Mouse (Mus musculus) mature B cell (primary cell): ENCODE measurements around the gene Krtap5-5.
"Not testable (repeated sequence)": the region's sequence is repeated elsewhere in the genome, so short reads cannot be mapped to it uniquely, and the experiment has no call there.

Experiments used
- in situ Hi-C: fragments of 300-500 bp; cut with MboI; formaldehyde crosslinking; loops from 2 replicates; pipeline ENCODE4 v1.14.3; 2019

Krtap5-5 gene

GRCm38 (mm10) chr7:142229871-142230270, at the start of gene Krtap5-5:
TSS of gene Krtap5-5 (minus strand) at chr7:142229971.
- in situ Hi-C loops = not testable (repeated sequence)

- in situ Hi-C loops = not testable (repeated sequence)
These were observed 49.5 kb upstream of the Krtap5-5 start for GRCm38 (mm10) chr7:142279291-142279690.

GRCm38 (mm10) chr7:142278183-142278582, 48.4 kb upstream of the Krtap5-5 start:
- in situ Hi-C loops = not testable (repeated sequence)

- in situ Hi-C loops = not testable (repeated sequence)
These were observed 44.5 kb upstream of the Krtap5-5 start, which contains the start of gene Gm4559 for GRCm38 (mm10) chr7:142274263-142274662. TSS of gene Gm4559 (minus strand) at chr7:142274363.

GRCm38 (mm10) chr7:142258254-142258653, 28.5 kb upstream of the Krtap5-5 start, which contains the start of gene Gm2431:
TSS of gene Gm2431 (minus strand) at chr7:142258354.
- in situ Hi-C loops = not testable (repeated sequence)

GRCm38 (mm10) chr7:142255517-142255916, 25.7 kb upstream of the Krtap5-5 start:
- in situ Hi-C loops = no loop called here

GRCm38 (mm10) chr7:142249824-142250223, 20.1 kb upstream of the Krtap5-5 start:
- in situ Hi-C loops = no loop called here

- in situ Hi-C loops = no loop called here
These were observed 11.2 kb upstream of the Krtap5-5 start, which contains the start of gene Gm40460 for GRCm38 (mm10) chr7:142240978-142241377. TSS of gene Gm40460 (minus strand) at chr7:142241078.

- in situ Hi-C loops = no loop called here
These were observed 1.8 kb upstream of the Krtap5-5 start for GRCm38 (mm10) chr7:142231540-142231939.

GRCm38 (mm10) chr7:142224518-142224917, 5.3 kb downstream of the Krtap5-5 start:
- in situ Hi-C loops = no loop called here

- in situ Hi-C loops = not testable (repeated sequence)
These were observed 17.6 kb downstream of the Krtap5-5 start for GRCm38 (mm10) chr7:142212136-142212535.

- in situ Hi-C loops = no loop called here
These were observed 18.2 kb downstream of the Krtap5-5 start, which contains the start of gene Gm7579 for GRCm38 (mm10) chr7:142211559-142211958. TSS of gene Gm7579 (plus strand) at chr7:142211859.

GRCm38 (mm10) chr7:142206891-142207290, 22.9 kb downstream of the Krtap5-5 start:
- in situ Hi-C loops = not testable (repeated sequence)

- in situ Hi-C loops = no loop called here
These were observed 24.3 kb downstream of the Krtap5-5 start for GRCm38 (mm10) chr7:142205488-142205887.

- in situ Hi-C loops = no loop called here
These were observed 28.7 kb downstream of the Krtap5-5 start, which contains the start of gene Krtap5-3 for GRCm38 (mm10) chr7:142201064-142201463. TSS of gene Krtap5-3 (plus strand) at chr7:142201364.

GRCm38 (mm10) chr7:142198748-142199147, 31.0 kb downstream of the Krtap5-5 start:
- in situ Hi-C loops = no loop called here

- in situ Hi-C loops = no loop called here
These were observed 39.5 kb downstream of the Krtap5-5 start, which contains the start of gene Gm10153 for GRCm38 (mm10) chr7:142190289-142190688. TSS of gene Gm10153 (minus strand) at chr7:142190389.

GRCm38 (mm10) chr7:142188156-142188555, 41.6 kb downstream of the Krtap5-5 start:
- in situ Hi-C loops = no loop called here

- in situ Hi-C loops = no loop called here
These were observed 48.8 kb downstream of the Krtap5-5 start for GRCm38 (mm10) chr7:142181021-142181420.
